Mouse (Mus musculus) cerebellum, adult 2 months (tissue): Measurements from ENCODE around the gene Unc5cl. TPM values are rescaled to one million over a fixed set of nuclear protein-coding genes. Genes with fewer than 3 reads are reported as not detected.

Experiments
- DNase-seq, 2 experiments: peaks; one replicate each; pipeline ENCODE4 v3.0.0; 2021
- H3K27ac ChIP-seq: fragments of 200-500 bp; 2 replicates; pipeline ENCODE4 v1.5.1; 2012; ENCODE audit warnings: low read length, control low read depth, inconsistent platforms; ENCODE audit not compliant: insufficient read depth
- H3K27me3 ChIP-seq: fragments of 200-500 bp; 2 replicates; pipeline ENCODE4 v1.6.1; 2012; ENCODE audit warnings: inconsistent platforms, mild to moderate bottlenecking, low read length, moderate library complexity; ENCODE audit not compliant: control insufficient read depth, insufficient read depth
- H3K4me1 ChIP-seq: fragments of 200-500 bp; 2 replicates; pipeline ENCODE4 v1.6.1; 2011; ENCODE audit warnings: low read length; ENCODE audit not compliant: control insufficient read depth, insufficient read depth
- H3K4me3 ChIP-seq: fragments of 200-500 bp; replicated peaks from 2 replicates; pipeline ENCODE3; 2011; ENCODE audit warnings: mild to moderate bottlenecking, low read depth, low read length, control low read depth; ENCODE audit not compliant: insufficient read depth
- CTCF ChIP-seq: fragments of 200-500 bp; IDR thresholded peaks from 2 replicates; pipeline ENCODE4 v1.5.1; 2011; ENCODE audit warnings: low read depth, mild to moderate bottlenecking, control low read depth, low read length, moderate library complexity, borderline replicate concordance; ENCODE audit not compliant: insufficient read depth
- POLR2A ChIP-seq: fragments of 200-500 bp; IDR thresholded peaks from 2 replicates; pipeline ENCODE4 v1.6.1; 2011; ENCODE audit warnings: low read length, control low read depth, borderline replicate concordance; ENCODE audit not compliant: insufficient read depth
- WGBS: fragments of 180-500 bp; shearing (Covaris S2); methylation state at CpG from one replicate; pipeline ENCODE4 v1.1.7; 2018; 5-methylcytosine and 5-hydroxymethylcytosine counted together
- polyA plus RNA-seq: library from polyadenylated mRNA; depleted of rRNA; stranded (reverse); fragments of >200 nt; gene quantifications from 2 replicates; pipeline ENCODE4 v1.2.3, GENCODE M21; 2012

Unc5cl gene
- polyA plus RNA-seq, 1 experiment = 0.16 TPM

- no peak for DNase-seq
- 80% methylated on average over 13 of the region's 13 CpGs for WGBS
- H3K4me1 ChIP-seq = no peaks in the 10 kb centered on the region; the same call in 1 of the 2 replicates
- H3K27ac ChIP-seq = no peak overlapping the region
- H3K4me3 ChIP-seq = no peak overlapping the region
- H3K27me3 ChIP-seq = no peaks in the 10 kb centered on the region
- TF ChIP-seq POLR2A (no peak), CTCF (no peak)
Observed at GRCm38 (mm10) chr17:48426991-48427750, 27.5 kb upstream of the Unc5cl start.

- no peak overlapping the region for H3K4me3 ChIP-seq
- 62% methylated on average over 11 of the region's 11 CpGs for WGBS
- no peaks in the 10 kb centered on the region for H3K27me3 ChIP-seq
- no peak overlapping the region for H3K27ac ChIP-seq
- TF ChIP-seq CTCF (no peak), POLR2A (no peak)
- DNase-seq = no peak
- H3K4me1 ChIP-seq = no peaks in the 10 kb centered on the region; the same call in 1 of the 2 replicates
Observed at GRCm38 (mm10) chr17:48427852-48428530, 26.7 kb upstream of the Unc5cl start.

- H3K4me3 ChIP-seq = no peak overlapping the region
- 69% methylated on average over 5 of the region's 5 CpGs for WGBS
- no peaks in the 10 kb centered on the region for H3K27me3 ChIP-seq
- DNase-seq = no peak
- no peaks in the 10 kb centered on the region; the same call in 1 of the 2 replicates for H3K4me1 ChIP-seq
- no peak overlapping the region for H3K27ac ChIP-seq
- no peak for TF ChIP-seq CTCF
- TF ChIP-seq POLR2A = no peak
Observed at GRCm38 (mm10) chr17:48430394-48430793, 24.3 kb upstream of the Unc5cl start.

- Histone ChIP-seq H3K27ac (no peak overlapping the region), H3K27me3 (no peaks in the 10 kb centered on the region), H3K4me1 (no peaks in the 10 kb centered on the region; the same call in 1 of the 2 replicates), H3K4me3 (no peak overlapping the region)
- no peak for DNase-seq
- TF ChIP-seq CTCF = no peak
- no peak for TF ChIP-seq POLR2A
- WGBS = 92% methylated on average over 5 of the region's 5 CpGs
Observed at GRCm38 (mm10) chr17:48431054-48431453, 23.6 kb upstream of the Unc5cl start.

GRCm38 (mm10) chr17:48432158-48432980, 22.3 kb upstream of the Unc5cl start, which contains the start of gene Apobec2:
Gene Apobec2, minus strand, starts transcription at chr17:48432930.
- TF ChIP-seq POLR2A (no peak), CTCF (no peak)
- no peaks in the 10 kb centered on the region for H3K27me3 ChIP-seq
- 67% methylated on average over 16 of the region's 16 CpGs for WGBS

GRCm38 (mm10) chr17:48433006-48433655, 21.6 kb upstream of the Unc5cl start:
- DNase-seq = no peak
- no peaks in the 10 kb centered on the region for H3K27me3 ChIP-seq
- H3K27ac ChIP-seq = no peak overlapping the region
- no peaks in the 10 kb centered on the region; the same call in 1 of the 2 replicates for H3K4me1 ChIP-seq
- TF ChIP-seq CTCF (no peak), POLR2A (no peak)
- H3K4me3 ChIP-seq = no peak overlapping the region
- WGBS = 58% methylated on average over 20 of the region's 20 CpGs

More at GRCm38 (mm10) chr17:48432158-48432980, 22.3 kb upstream of the Unc5cl start, which contains the start of gene Apobec2:
- Histone ChIP-seq H3K27ac (no peak within 1 kb of the TSS), H3K4me3 (no peak within 1 kb of the TSS), H3K4me1 (no peaks in the 10 kb centered on the region; the same call in 1 of the 2 replicates)
- DNase-seq = no peak
